Mouse (Mus musculus) CH12F3 (cell line): ENCODE results near the gene Poc1a.

Experiments
- in situ Hi-C: fragments of 300-500 bp; cut with MboI; formaldehyde crosslinking; loops from 2 replicates; pipeline ENCODE4 v1.14.3; 2020; ENCODE audit warnings: low sequenced_read_pairs

The Poc1a gene

GRCm38 (mm10) chr9:106300176-106300803, 19.4 kb downstream of the Poc1a start:
- in situ Hi-C loops: no loop called here

- in situ Hi-C loops: no loop called here
These were observed 20.1 kb downstream of the Poc1a start for GRCm38 (mm10) chr9:106300949-106301348.

GRCm38 (mm10) chr9:106301446-106302080, 20.7 kb downstream of the Poc1a start:
- in situ Hi-C loops: no loop called here

GRCm38 (mm10) chr9:106302446-106303150, 21.7 kb downstream of the Poc1a start:
- in situ Hi-C loops: no loop called here

GRCm38 (mm10) chr9:106303460-106303960, 22.6 kb downstream of the Poc1a start:
- in situ Hi-C loops: no loop called here

- in situ Hi-C loops: no loop called here
These were observed 24.4 kb downstream of the Poc1a start for GRCm38 (mm10) chr9:106305228-106305627.

- in situ Hi-C loops: no loop called here
These were observed 25.9 kb downstream of the Poc1a start for GRCm38 (mm10) chr9:106306662-106307351.

- in situ Hi-C loops: no loop called here
These were observed 27.3 kb downstream of the Poc1a start for GRCm38 (mm10) chr9:106308151-106308550.

GRCm38 (mm10) chr9:106308555-106308954, 27.7 kb downstream of the Poc1a start:
- in situ Hi-C loops: no loop called here

GRCm38 (mm10) chr9:106308983-106309382, 28.1 kb downstream of the Poc1a start:
- in situ Hi-C loops: no loop called here

- in situ Hi-C loops: no loop called here
These were observed 29.0 kb downstream of the Poc1a start for GRCm38 (mm10) chr9:106309859-106310258.

GRCm38 (mm10) chr9:106311625-106312191, 30.8 kb downstream of the Poc1a start:
- in situ Hi-C loops: no loop called here

GRCm38 (mm10) chr9:106312950-106313360, 32.1 kb downstream of the Poc1a start:
- in situ Hi-C loops: no loop called here

GRCm38 (mm10) chr9:106314196-106314595, 33.3 kb downstream of the Poc1a start:
- in situ Hi-C loops: no loop called here

GRCm38 (mm10) chr9:106318074-106318473, 37.2 kb downstream of the Poc1a start:
- in situ Hi-C loops: no loop called here

- in situ Hi-C loops: no loop called here
These were observed 38.2 kb downstream of the Poc1a start for GRCm38 (mm10) chr9:106319095-106319494.

GRCm38 (mm10) chr9:106322497-106322896, 41.6 kb downstream of the Poc1a start:
- in situ Hi-C loops: no loop called here

GRCm38 (mm10) chr9:106326241-106326640, 45.4 kb downstream of the Poc1a start:
- in situ Hi-C loops: no loop called here

- in situ Hi-C loops: no loop called here
These were observed 46.4 kb downstream of the Poc1a start for GRCm38 (mm10) chr9:106327125-106327809.

- in situ Hi-C loops: no loop called here
These were observed 47.3 kb downstream of the Poc1a start for GRCm38 (mm10) chr9:106328068-106328610.
